Mouse (Mus musculus): ENCODE data around the gene Rnf207.

GRCm38 (mm10) chr4:152365228-152365627, 46.4 kb upstream of the Rnf207 start:
- TF ChIP-seq CTCF (IDR thresholded peaks at IDR 0.05; ENCODE audit: low read depth) (no peak), EP300 (IDR thresholded peaks at IDR 0.05; ENCODE audit: low read depth) (no peak)
